Mouse (Mus musculus) kidney, postnatal 4 days (tissue): ENCODE data around the gene Aqp9.

Experiments used
- DNase-seq, 2 experiments: peaks; one replicate each; pipeline ENCODE4 v3.0.0; 2021; ENCODE audit warnings: mixed read lengths in 2 of 2

Aqp9 gene

DNA sequence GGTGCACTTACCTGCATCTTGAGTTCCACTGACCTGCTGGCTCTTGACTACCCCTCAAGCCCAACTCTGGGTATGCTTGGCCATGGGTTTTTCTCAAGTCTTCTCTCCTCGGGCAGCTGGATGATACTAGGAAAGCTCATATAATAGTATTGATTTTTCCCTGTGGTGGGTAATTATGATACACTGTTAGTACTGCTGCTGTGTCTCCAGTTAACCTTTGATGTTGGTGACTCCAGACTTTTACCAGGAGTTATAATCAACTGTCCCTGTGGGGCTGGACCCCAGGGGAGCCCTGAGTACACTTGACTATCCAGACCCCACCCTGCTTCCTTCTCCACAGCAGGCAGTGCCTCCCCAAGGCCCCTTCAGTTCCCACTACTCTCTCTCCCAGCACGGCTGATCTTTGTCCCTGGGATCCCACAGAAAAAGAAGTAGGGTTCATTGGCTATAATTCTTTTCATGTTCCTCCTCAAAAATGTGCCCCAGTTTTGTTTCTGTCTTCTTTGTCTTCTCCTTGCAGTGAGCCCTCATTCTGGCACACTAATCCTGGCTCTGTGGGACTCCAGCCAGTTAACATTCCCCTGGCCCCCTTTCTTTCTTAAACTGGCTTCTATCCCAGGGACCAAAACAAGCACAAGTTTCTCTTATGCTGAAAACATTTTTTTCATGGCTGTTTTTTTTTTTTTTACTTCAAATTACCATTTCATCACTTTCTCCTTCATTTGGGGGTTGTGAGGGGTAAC, 838 bp downstream of the Aqp9 start:
- DNase-seq, result no peak

DNA sequence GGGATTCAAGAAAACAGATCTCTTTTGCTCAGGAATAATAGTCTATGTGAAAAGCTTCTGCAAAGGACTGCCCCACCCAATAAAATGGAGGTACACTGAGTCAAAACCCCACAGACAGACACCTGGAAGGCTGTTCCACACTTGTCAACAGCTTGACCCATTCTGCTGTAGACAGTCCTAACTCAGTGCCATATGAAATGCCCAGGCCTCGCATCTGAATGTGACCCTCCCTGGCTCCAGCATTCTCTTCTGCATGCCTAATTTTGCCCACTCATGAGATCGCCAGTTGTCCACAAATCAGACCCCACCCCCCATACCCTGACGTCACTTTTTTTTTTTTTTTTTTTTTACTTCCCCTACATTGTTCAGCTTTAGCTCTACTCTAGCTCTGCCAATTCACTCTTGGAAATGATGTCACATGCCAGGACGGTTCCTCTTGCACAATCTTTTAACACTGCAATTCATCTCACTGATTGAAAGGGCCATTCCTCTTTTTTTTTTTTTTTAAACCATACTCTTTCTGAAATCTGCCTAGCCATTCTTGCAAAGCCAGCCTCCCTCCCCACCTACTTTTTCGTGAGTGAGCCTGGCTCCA, 1.5 kb downstream of the Aqp9 start:
- DNase-seq, result no peak

DNA sequence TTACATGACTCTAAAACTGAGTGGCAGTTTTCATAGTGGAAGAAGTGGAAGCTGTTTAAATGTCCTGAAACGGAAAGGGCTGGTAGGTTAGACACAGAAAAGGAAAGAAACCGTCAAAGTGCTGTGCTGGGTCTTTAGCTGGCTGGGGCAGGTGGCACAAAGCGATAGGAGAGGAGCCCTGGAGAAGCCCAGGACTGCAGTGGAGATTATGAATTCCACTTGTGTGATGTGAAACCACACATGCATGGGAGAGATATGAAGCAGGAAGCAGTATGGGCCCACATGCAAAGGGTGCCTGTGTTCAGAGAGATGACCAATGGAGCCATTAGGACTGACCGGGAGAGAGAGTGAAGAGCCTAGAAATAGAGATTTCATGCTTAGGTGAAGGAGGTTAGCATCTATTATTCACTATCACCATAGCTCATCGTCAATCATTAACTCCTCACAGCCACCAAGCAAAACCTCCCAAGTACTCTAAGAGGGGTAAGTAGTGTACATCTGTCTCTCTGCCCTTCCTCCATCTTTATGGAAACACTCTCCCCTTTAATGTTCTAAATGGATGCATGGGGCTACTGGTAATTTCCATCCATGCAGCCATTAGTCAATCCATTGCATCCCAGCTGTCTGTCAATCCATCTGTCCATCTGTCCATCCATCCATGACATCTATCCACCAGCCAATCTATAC, 2.3 kb downstream of the Aqp9 start:
- no peak for DNase-seq

DNA sequence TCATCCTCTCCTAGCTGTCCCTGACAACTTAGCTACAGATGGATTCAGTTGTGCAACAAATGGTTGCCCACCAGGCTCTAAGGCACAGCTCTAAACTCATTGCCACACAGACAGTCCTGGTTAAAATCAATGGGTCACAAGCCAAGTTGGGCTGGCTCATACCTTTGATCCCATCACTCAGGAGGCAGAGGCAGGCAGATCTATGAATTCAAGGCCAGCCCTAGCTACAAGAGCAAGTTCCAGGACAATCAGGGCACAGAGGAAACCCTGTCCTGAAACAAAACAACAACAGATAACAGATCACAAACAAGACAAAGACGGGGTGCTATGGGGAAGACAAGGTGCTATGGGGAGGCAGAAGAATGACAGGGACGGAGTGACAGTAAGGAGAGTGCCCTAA, 3.0 kb downstream of the Aqp9 start:
- no peak for DNase-seq

DNA sequence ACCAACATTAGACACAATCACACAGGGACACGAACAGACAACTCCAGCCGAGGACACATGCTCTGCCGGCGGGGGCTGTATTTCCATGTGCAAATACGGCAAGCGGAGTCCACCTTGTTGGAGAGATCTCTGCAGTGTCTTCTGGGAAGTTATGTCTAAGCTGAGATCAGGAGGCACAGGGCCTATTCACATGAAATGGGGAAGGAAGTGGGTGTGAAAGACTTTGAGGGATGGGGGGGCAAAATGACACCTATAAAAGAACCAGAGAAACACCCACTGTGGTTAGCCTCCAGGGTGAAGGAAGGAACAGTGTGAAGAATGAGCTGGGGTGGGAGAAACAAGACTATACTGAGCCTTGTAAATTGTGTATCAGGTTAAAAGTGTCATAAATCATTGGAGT, 3.4 kb downstream of the Aqp9 start:
- DNase-seq, result no peak

DNA sequence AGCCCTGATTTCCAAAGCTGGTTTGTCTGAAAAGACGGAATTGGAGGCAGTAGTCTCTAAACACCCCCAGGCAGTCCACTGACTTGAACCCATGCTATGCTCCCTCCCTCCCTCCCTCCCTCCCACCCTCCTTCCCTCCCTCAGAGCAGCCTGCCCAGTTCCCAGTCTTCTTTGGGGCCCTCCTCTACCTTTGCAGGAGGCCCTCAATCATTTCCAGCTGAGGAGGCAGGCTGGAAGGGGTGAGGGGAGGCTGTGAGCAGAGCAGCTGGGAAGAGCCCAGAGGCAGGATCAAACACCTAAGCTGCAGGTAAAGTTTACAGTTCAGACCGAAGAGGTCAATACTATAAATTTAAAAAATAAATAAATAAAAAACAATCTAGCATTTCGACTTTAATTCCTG, 4.1 kb downstream of the Aqp9 start:
- no peak for DNase-seq

DNA sequence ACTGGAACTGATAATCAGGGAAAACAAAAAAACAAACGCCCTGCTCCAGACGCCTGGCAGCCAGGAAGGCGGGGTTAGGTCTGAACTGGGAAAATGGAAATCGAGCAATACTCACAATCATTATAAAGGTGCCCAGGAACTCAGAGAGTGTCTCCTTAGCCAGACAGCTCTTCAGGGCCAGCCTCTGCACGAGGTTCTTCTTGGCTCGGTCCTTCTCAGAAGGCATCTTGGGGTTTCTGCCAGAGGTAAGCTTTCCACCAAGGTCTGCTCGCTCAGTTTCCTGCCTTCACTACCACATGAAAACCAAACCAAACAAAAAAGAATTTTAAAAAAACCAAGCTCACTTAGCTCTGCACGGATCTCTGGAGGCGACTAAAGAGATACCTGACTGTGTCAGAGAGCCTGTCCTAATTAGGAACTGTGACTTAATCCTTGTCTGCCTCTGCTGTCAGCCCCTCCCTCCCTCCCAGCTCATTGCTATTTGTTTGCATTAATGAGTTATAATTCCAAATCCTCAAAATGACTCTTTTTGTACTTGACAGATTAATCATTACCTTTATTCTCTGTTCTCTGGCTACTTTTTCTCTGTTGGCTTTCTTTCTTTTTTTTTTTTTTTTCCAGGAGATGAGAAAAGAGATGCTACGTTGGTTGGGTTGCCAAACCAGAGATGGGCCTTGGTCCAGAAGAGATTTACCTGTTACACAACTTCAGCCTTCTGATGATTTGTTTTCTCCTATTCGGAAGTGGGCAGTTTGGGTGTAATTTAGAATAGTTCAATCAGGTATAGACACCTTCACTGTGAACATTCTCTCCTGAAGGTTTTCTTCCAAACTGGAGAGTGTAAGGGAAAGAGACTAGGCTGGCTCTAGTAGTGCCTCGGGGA, 5.4 kb downstream of the Aqp9 start:
- no peak for DNase-seq

DNA sequence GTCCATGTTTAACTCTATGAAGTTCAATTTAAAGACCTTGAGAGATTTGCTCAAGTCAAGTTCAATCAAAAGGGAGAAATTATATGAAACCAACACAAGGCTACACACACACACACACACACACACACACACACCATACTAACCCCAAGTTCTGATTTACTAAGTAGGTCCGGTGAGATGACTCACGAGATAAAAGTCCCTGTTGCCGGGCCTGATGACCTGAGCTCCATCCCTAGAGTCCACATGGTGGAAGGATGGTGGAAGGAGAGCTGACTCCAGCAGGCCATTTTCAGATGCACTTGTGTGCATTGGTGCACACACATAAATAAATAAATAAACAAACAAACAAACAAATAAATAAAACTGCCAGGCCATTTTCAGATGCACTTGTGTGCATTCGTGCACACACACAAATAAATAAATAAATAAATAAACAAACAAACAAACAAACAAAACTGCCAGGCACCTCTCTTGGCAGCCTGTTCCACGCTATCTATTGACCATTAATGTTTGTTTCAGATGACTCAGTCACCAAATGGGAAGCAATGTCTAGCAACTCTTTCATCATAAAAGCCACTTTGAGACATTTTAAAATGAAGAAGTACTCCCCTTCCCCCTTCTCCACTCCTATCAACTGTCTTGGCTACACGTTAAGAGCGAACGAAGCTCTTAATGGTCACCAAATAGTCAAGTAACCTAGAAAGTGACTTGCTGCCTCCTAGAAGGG, 6.2 kb downstream of the Aqp9 start:
- no peak for DNase-seq

DNA sequence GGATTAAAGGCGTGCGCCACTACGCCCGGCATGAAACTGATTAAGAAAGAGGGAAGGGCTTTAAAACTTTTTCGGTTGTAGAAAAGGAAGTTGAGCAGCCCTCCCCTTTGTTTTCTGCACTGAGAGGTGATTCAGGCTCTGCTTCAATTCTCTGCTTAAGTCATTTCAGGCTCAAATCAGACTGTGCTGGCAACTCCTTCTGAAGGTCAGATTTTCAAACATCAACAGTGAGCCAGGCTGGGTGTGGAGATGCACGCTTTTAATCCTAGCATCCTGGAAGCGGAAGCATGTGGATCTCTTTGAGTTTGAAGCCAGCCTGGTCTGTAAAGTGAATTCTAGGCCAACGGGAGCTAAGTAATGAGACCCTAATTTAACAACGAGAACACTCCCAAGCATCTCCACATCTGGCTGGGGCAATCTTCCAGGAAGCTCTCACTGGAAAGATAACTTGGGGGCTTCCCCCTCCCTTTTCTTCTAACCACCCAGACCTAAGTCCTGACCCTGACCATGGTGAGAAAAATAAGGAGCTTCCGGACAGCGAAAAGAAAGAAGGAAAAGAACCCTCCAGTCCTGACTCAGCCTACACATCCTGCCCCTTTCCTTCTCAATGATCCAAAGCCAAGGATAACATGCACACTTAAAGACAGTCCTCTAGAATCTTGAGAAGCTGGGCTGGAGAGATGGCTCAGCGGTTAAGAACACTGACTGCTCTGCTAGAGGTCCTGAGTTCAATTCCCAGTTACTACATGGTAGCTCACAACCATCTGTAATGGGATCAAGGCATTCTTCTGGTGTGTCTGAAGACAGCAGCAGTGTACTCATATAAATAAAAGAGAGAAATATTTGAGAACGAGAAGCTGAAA, 7.4 kb downstream of the Aqp9 start:
- DNase-seq, result no peak

DNA sequence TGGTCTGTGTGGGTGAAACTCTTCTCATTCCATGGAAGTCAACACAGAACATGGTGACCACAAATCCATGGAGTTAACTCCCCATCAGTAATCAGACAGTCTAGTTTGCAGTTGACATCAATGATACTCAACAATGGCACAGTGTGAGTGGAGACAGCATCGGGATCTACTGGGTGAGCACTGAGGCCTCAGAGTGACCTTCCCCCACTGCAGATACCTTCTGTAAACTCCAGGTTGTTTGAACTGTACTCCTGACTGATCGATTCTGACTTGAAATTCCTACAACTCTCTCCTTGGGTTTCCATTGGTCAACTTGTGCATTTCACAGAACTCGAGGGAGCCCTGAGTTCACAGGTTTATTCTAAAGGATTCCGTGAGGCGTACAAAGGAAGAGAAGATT, 8.8 kb downstream of the Aqp9 start:
- DNase-seq, result no peak

DNA sequence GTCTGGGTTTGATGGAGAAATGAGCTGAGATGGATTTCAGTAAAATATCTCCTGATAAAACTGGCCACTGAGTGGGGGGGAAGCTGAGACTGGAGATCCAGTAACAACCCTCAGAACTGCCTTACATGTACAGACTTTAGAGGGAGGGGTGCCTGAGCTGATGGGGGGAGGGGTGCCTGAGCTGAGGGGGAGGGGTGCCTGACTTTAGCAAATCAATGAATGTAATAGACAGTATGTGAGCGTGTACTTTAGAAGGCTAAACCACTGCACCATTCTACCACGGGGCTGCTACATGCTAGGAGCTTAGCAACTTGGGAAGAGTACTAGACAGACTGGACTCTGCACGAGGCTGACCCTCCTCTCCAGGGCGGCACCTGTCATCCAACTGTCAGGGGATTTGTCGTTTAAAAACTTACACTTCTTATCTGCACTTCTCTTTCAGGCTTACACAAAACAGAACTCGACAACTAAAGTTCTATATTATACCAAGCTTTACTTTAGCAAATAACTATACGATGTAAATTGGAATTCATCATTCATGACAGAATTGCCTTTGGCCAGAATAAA, 9.3 kb downstream of the Aqp9 start:
- no peak for DNase-seq

DNA sequence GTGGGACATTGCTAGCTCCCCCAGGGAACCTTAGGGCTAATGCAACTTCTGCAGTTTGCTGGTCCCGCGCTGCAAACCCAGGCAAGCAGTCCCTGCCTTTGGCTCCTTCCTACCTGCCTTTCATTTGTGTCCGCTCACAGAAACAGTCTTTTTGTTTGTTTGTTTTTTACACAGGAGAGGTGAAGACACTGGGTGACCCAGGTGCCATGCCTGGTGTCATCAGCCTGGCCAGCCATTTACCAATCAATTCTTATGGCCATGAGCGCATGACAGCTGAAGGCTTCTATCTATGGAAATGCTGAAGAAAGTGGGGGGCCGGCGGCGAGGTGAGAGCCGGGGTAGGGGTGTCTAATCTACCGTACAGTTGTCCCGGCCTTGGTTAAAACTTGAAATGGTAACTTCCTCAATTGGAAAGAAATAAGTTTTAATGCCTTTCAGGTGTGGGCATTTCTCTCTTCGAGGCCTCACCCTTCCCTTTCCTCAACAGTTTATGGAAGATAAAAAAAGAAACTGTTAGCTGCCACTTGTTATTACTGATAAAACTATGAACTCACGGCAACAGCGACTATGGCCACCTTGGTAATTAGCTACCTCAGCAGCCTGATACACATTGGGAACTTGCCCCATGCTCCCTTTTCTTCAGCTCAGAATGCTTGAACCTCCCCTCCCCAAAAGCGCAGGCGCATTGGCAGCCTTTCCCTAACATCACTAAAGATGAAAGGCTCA, 10.4 kb downstream of the Aqp9 start:
- no peak for DNase-seq

DNA sequence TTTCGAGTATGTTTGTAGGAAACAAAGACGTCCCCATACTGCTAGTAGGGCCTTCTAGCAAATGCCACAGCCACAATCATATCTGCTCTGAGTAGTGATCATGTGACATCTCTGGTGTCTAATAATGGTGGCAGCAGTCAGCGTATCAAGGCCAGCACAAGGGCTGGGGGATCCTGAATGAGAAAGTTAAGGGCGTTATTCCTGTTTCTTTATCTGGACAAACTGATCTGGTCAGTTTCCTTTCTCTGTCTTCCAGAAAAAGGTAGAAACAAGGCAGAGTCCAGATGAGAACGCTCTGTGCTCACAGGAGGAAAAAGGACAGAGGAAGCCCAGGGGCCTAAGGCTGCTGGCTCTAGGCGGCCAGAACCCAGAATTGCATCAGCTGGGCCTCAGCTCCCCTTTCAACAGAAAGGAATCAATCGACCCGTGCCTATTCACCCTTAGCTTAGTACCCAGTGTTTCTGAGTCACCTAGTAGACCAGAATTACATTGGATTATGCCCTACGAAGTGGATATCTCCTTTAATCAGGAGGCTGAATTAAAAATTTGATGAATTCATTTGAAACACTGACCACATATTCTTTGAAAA, 11.9 kb downstream of the Aqp9 start:
- no peak for DNase-seq

DNA sequence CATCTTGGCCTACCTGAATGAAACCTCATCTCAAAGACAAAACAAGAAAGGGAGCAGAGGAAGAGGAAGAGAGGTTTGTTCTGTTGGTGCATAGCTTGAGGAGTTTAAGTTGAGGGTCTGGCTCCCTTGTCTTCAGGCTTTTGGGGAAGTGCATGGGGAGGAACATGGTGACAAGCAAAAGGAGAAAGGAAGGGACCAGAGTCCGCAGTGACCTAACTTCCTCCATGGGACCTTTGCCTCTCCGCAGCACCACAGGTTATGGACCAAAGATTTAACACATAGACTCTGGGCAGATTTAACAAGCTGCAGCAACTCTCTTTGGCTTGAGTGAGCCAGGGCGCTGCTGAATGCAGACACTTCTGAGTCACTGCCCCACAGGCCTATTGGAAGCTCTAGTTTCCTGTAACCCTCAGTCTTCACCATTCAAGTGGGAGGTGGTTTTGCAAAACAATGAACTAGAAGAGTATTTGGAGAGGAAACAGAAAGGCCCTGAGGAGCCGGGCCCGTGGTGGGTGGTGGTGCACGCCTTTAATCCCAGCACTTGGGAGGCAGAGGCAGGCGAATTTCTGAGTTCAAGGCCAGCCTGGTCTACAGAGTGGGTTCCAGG, 13.0 kb downstream of the Aqp9 start:
- no peak for DNase-seq

DNA sequence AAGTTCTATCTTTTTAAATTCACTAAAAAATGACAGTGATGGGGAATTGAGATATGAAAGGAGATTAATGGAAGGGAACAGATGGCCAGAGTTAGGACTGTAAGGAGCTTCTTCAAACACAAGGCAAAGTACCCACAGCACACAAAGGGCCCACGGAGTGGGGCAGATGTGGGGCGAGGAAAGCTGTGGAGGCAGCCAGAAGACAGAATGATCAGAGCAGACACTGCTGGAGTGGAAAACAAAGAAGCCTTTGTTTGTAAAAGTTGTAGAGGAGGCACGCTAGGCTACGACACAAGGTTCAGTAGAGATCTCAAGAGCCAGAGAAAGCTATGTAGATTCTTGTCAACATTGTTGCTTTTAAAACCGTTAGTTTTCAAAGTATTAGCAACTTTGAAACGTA, 17.1 kb downstream of the Aqp9 start:
- DNase-seq, result no peak

DNA sequence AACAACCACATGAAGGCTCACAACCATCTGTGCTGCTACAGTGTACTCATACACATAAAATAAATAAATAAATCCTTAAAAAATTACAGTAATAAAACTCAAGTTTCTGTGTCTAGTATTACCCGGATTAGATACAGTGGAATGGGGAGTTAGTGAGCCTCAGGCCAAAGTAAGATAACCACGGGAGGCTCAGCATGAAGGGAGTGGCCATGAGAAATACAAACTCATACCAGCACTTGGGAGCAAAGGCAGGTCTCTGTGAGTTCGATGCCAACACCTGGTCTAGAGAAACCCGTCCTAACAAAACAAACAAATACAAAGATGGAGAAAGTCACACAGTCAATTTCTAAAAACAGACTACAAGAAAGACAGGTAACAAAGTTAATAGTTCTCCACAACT, 18.3 kb downstream of the Aqp9 start:
- DNase-seq, result no peak

DNA sequence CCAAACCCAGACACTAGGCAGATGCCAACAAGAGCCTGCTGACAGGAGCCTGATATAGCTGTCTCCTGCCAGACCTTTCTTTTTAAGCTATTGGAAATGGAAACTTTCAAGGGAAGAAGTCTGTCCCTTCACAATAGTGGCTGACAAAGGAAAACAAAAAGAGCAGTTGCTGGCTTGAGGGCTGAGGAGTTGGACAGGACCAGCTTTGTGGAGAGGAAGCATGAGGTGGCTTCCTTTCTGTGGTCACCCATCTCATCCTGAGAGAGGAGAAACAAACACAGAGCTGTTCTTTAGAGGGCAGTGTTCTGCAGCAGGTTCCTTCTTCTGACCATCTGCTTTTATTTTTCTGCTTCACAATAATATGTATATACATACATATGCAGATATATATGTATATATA, 19.6 kb downstream of the Aqp9 start:
- DNase-seq, result no peak

DNA sequence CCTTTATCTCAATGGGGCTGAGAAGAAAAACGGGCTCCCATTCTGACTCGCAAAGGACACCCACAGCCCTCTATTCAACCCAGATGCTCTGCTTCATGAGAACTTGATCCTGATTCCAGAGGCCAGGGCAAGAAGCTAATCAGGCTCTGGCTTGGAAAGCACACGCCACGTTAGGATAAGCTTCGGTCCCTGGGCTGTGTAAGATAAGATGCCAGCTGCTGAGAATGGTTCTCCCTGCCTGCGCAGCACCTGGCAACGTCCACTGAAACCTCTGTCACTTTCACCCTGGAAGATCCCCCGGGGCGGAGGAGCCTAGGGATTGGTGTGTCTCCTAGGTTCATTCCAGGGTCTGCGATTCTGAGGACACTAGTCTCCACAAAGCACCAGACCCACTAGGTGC, 22.3 kb downstream of the Aqp9 start:
- no peak for DNase-seq

DNA sequence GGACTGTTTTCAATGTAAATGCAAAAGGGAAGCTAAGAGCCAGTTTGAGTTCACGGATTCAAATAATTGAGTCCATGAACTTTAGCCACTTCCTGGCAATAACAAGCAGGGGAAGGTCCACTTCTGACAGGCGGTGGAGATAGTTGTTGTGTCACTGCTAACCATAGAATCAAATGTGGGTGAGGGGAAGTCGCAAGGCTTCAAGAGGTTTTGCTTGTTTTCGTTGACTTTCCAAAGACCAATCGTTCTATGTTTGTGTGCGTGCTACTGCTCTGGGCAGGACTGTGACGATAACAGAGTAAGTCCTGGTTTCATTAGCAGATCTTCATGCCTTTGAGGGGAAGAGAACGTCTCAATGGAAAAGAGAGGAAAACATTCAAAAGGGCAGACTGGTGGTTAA, 28.3 kb downstream of the Aqp9 start:
- no peak for DNase-seq

DNA sequence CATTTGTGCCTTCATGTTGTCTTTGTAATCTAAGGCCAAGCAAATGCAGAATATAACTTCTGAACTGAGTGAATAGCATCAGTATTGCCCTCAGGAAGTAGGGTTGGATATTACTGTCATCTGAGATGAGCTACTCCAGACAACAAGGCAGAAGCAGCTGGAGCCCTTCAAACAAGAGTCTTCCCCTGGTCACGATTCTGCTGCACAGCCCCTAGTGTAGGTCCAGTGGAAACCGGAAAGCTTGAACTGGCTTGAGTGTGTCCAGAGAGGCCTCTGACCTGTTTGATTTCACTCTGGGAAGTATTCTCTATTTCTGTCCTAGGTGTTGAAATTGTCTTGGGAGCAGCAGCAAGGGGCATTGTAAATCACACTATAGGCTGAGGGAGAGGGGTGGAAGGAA, 29.5 kb downstream of the Aqp9 start:
- peak; percentile 13 to 27 for DNase-seq
